Mouse (Mus musculus) stomach, embryonic 14.5 days (tissue): ENCODE data around the gene Lsm14b. TPM values are rescaled to one million over a fixed set of nuclear protein-coding genes. Genes with fewer than 3 reads are reported as not detected.

Experiments used
- ATAC-seq: fragments of 200-750 bp; cut with Nextera tagmentation; 2 replicates; pipeline ENCODE4 v1.8.0; 2017; ENCODE audit warnings: low read depth, moderate TSS enrichment; ENCODE audit not compliant: insufficient number of reproducible peaks, insufficient read depth, low FRiP score
- H3K27ac ChIP-seq: fragments of 300-500 bp; sonication (generic); 2 replicates; pipeline ENCODE4 v1.5.1; 2014; ENCODE audit warnings: mild to moderate bottlenecking, low read length, moderate library complexity, mixed read lengths
- H3K27me3 ChIP-seq: fragments of 300-500 bp; sonication (generic); 2 replicates; pipeline ENCODE4 v1.6.1; 2014; ENCODE audit warnings: low read length, control low read depth, mixed read lengths; ENCODE audit not compliant: control insufficient read depth, insufficient read depth
- H3K36me3 ChIP-seq: fragments of 300-500 bp; sonication (generic); 2 replicates; pipeline ENCODE4 v1.6.1; 2014; ENCODE audit warnings: mild to moderate bottlenecking, control low read depth, low read length, moderate library complexity, mixed read lengths; ENCODE audit not compliant: control insufficient read depth, insufficient read depth
- H3K4me1 ChIP-seq: fragments of 300-500 bp; sonication (generic); 2 replicates; pipeline ENCODE4 v1.6.1; 2014; ENCODE audit warnings: low read length, control low read depth, mixed read lengths; ENCODE audit not compliant: control insufficient read depth, insufficient read depth
- H3K4me2 ChIP-seq: fragments of 300-500 bp; sonication (generic); replicated peaks from 2 replicates; pipeline ENCODE4 v1.6.1; 2014; ENCODE audit warnings: low read depth, low read length, control low read depth
- H3K4me3 ChIP-seq: fragments of 300-500 bp; sonication (generic); 2 replicates; pipeline ENCODE4 v1.5.1; 2014; ENCODE audit warnings: low read depth, low read length, control low read depth
- H3K9ac ChIP-seq: fragments of 300-500 bp; sonication (generic); replicated peaks from 2 replicates; pipeline ENCODE4 v1.6.1; 2014; ENCODE audit warnings: low read depth, mild to moderate bottlenecking, control low read depth, low read length, moderate library complexity, mixed read lengths
- H3K9me3 ChIP-seq: fragments of 300-500 bp; sonication (generic); 2 replicates; pipeline ENCODE4 v1.6.1; 2016; ENCODE audit warnings: low read depth, low read length, control low read depth; ENCODE audit not compliant: control insufficient read depth
- WGBS: fragments of 180-500 bp; shearing (Covaris S2); extraction: QIAGEN DNeasy Blood & Tissue Kit; methylation state at CpG from one replicate; pipeline ENCODE4 v1.1.7; 2014; 5-methylcytosine and 5-hydroxymethylcytosine counted together
- polyA plus RNA-seq: library from polyadenylated mRNA; unstranded; fragments of >200 nt; fragmentation: Nextera tagmentation; extraction: Ambion mirVana; gene quantifications from 2 replicates; pipeline ENCODE4 v1.2.1, GENCODE M21; 2014

The Lsm14b gene
- polyA plus RNA-seq, 1 experiment from 2014 or later: 6.9 TPM

DNA sequence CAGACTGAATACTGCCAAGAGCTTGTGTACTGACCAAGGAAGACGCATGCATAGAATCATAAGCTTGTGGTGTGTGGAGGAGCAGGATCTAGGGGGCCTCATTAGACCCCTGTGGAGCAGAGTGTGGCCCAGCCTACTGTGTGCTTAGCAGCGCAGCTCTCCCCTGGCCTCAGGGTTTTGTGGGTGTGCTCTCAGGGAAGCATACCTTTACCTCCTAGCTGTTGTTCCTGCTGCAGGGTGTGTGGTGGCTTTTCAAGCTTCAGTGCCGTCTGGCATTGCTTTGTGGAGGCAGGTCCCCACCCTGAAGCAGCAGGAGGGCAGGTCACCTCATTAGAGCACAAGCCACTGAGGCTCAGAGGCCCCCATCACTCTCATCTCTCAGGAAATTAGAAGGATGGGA, 52.8 kb downstream of the Lsm14b start:
- Histone ChIP-seq H3K9me3 (no peaks in the 10 kb centered on the region), H3K4me2 (no peak overlapping the region), H3K4me1 (no peaks in the 10 kb centered on the region), H3K4me3 (no peak overlapping the region), H3K9ac (no peak overlapping the region), H3K27ac (no peak overlapping the region), H3K27me3 (no peaks in the 10 kb centered on the region), H3K36me3 (no peaks in the 10 kb centered on the region; the same call in 1 of the 2 replicates)
- 65% methylated on average over 3 of the region's 3 CpGs for WGBS
- no peak for ATAC-seq

DNA sequence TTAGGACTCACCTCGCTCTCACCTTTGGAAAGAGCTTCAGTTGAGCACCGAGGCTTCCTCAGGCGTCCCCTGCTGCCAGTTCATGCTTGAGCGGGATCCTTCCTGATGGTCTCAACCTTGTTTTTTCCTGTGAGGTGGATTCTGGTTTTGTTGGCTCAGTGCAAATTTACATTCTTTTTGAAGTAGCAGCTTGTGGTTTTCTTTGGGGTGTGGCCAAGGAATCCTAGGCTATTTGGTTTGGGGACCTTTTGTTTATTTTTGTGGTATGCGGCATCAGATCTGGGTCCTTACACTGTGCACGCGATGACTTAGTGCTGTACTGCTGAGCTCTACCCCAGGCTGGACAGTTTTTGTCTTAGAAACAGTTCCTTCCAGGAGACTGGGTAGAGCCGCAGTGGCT, 55.9 kb downstream of the Lsm14b start:
- Histone ChIP-seq H3K27ac (no peak overlapping the region), H3K4me1 (no peaks in the 10 kb centered on the region), H3K27me3 (no peaks in the 10 kb centered on the region), H3K36me3 (no peaks in the 10 kb centered on the region; the same call in 1 of the 2 replicates), H3K9ac (no peak overlapping the region), H3K4me3 (no peak overlapping the region), H3K4me2 (no peak overlapping the region), H3K9me3 (no peaks in the 10 kb centered on the region)
- ATAC-seq: no peak
- WGBS: 76% methylated on average over 8 of the region's 8 CpGs

DNA sequence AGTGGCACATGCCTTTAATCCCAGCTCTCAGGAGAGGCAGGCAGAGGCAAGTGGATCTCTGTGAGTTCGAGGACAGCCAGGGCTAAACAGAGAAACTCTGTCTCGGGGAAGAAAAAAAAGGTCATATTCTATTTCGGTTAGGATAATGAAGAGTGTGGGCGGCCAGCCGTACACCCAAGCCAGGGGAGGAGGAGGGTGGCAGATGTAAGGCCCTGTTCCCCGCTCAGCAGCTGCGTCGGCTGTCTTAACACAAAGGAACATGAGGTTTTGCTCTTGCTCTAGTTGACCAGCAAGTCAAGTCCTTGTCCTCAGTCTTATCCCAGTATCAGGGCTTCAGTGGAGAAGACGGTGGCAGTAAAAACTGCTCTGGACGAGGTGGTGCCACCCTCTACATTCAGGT, 58.3 kb downstream of the Lsm14b start:
- H3K4me3 ChIP-seq: no peak overlapping the region
- no peak overlapping the region for H3K9ac ChIP-seq
- no peak for ATAC-seq
- no peaks in the 10 kb centered on the region for H3K27me3 ChIP-seq
- H3K36me3 ChIP-seq: no peaks in the 10 kb centered on the region; the same call in 1 of the 2 replicates
- no peaks in the 10 kb centered on the region for H3K9me3 ChIP-seq
- no peak overlapping the region for H3K27ac ChIP-seq
- WGBS: 89% methylated on average over 10 of the region's 10 CpGs
- H3K4me1 ChIP-seq: no peaks in the 10 kb centered on the region
- H3K4me2 ChIP-seq: no peak overlapping the region

DNA sequence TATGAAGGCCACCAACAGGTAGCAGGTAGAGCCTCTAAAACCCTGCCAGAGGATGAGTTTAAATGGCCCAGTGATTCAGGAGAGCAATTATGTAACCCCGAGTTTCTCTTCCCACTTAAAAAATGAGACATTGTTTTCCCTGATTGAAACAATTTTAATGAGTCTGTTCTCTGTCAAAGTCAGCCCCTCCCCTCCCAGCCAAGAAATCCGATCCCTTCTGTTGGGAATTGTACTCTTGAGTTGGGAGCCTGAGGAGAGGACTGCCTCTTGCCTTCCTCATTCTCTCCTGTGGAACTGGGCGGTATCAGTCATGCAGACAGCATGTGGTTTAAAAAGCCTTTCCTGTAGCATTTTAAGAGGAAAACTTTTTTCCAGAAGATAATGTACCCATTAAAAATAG, 59.8 kb downstream of the Lsm14b start:
- no peaks in the 10 kb centered on the region for H3K9me3 ChIP-seq
- H3K9ac ChIP-seq: no peak overlapping the region
- H3K4me2 ChIP-seq: no peak overlapping the region
- ATAC-seq: no peak
- no peaks in the 10 kb centered on the region; the same call in 1 of the 2 replicates for H3K36me3 ChIP-seq
- 24% methylated on average over 3 of the region's 3 CpGs for WGBS
- no peaks in the 10 kb centered on the region for H3K4me1 ChIP-seq
- no peak overlapping the region for H3K4me3 ChIP-seq
- H3K27ac ChIP-seq: no peak overlapping the region
- H3K27me3 ChIP-seq: no peaks in the 10 kb centered on the region

Other genes with a start within 250 kb of the Lsm14b start
- gene Taf4, start 48.3 kb upstream of the Lsm14b start, polyA plus RNA-seq: 5.7 and 6.8 TPM in 2 replicates
- gene Psma7, start 17.4 kb downstream of the Lsm14b start, polyA plus RNA-seq: 480 and 596 TPM in 2 replicates
- gene Ss18l1, start 17.5 kb downstream of the Lsm14b start, polyA plus RNA-seq: 4.6 and 6.1 TPM in 2 replicates
- gene Mtg2, start 45.6 kb downstream of the Lsm14b start, polyA plus RNA-seq: 25.2 and 27.8 TPM in 2 replicates
- not detected in 2 replicates for gene Hrh3, start 79.5 kb downstream of the Lsm14b start, polyA plus RNA-seq
- 37.1 and 38.2 TPM in 2 replicates for gene Osbpl2, start 94.3 kb downstream of the Lsm14b start, polyA plus RNA-seq
- gene Adrm1, start 146.5 kb downstream of the Lsm14b start, polyA plus RNA-seq: 134 and 138 TPM in 2 replicates
- gene Lama5, start 200.9 kb downstream of the Lsm14b start, polyA plus RNA-seq: 64.0 and 70.9 TPM in 2 replicates
- gene Rps21, start 232.4 kb downstream of the Lsm14b start, polyA plus RNA-seq: 734 and 745 TPM in 2 replicates
- 15.5 and 20.4 TPM in 2 replicates for gene Cables2, start 248.5 kb downstream of the Lsm14b start, polyA plus RNA-seq